Mouse (Mus musculus): Measurements from ENCODE around the gene Bard1. TPM values are rescaled to one million over a fixed set of nuclear protein-coding genes. Genes with fewer than 3 reads are reported as not detected.

The Bard1 gene
- polyA plus RNA-seq, 1 experiment from 2014 or later: 1.1 TPM

- 89% methylated on average over 5 of the region's 5 CpGs for WGBS
- H3K4me3 ChIP-seq (ENCODE audit: low read depth, low read length): no peak overlapping the region
- no peak for ATAC-seq
These were observed 80.2 kb downstream of the Bard1 start for GRCm38 (mm10) chr1:71022766-71023165.

GRCm38 (mm10) chr1:71014345-71014744 is 88.6 kb downstream of the Bard1 start:
- H3K9ac ChIP-seq (ENCODE audit: low read length): no peak overlapping the region
- no peak overlapping the region for H3K27ac ChIP-seq (ENCODE audit: low read depth, low read length)
- H3K9me3 ChIP-seq (replicated peaks; ENCODE audit: control insufficient read depth, low read length): no peaks in the 10 kb centered on the region
- H3K4me2 ChIP-seq (ENCODE audit: low read length): no peak overlapping the region
- H3K36me3 ChIP-seq (ENCODE audit: control insufficient read depth, insufficient read depth, low read length): no peaks in the 10 kb centered on the region
- ATAC-seq: no peak
- no peak overlapping the region for H3K4me3 ChIP-seq (ENCODE audit: low read depth, low read length)
- H3K4me1 ChIP-seq (ENCODE audit: control insufficient read depth, insufficient read depth, low read length): no peaks in the 10 kb centered on the region
- H3K27me3 ChIP-seq (replicated peaks; ENCODE audit: control insufficient read depth, insufficient read depth, low read length): no peaks in the 10 kb centered on the region
- DNase-seq (ENCODE audit: low spot score): no peak

More at GRCm38 (mm10) chr1:71022766-71023165, 80.2 kb downstream of the Bard1 start:
- no peaks in the 10 kb centered on the region for H3K4me1 ChIP-seq (ENCODE audit: control insufficient read depth, insufficient read depth, low read length)
- H3K4me2 ChIP-seq (ENCODE audit: low read length): no peak overlapping the region
- no peak overlapping the region for H3K9ac ChIP-seq (ENCODE audit: low read length)
- H3K9me3 ChIP-seq (replicated peaks; ENCODE audit: control insufficient read depth, low read length): no peaks in the 10 kb centered on the region
- peaks cover 3% of the 10 kb centered on the region; the same call in 1 of the 2 replicates for H3K36me3 ChIP-seq (ENCODE audit: control insufficient read depth, insufficient read depth, low read length)
- DNase-seq (ENCODE audit: low spot score): no peak
- no peak overlapping the region for H3K27ac ChIP-seq (ENCODE audit: low read depth, low read length)
- H3K27me3 ChIP-seq (replicated peaks; ENCODE audit: control insufficient read depth, insufficient read depth, low read length): no peaks in the 10 kb centered on the region

- no peaks in the 10 kb centered on the region for H3K27me3 ChIP-seq (replicated peaks; ENCODE audit: control insufficient read depth, insufficient read depth, low read length)
- H3K4me2 ChIP-seq (ENCODE audit: low read length): no peak overlapping the region
- H3K9ac ChIP-seq (ENCODE audit: low read length): no peak overlapping the region
- H3K36me3 ChIP-seq (ENCODE audit: control insufficient read depth, insufficient read depth, low read length): no peaks in the 10 kb centered on the region
- no peak overlapping the region for H3K27ac ChIP-seq (ENCODE audit: low read depth, low read length)
- ATAC-seq (no peak), DNase-seq (ENCODE audit: low spot score) (no peak)
- H3K4me1 ChIP-seq (ENCODE audit: control insufficient read depth, insufficient read depth, low read length): no peaks in the 10 kb centered on the region
- no peaks in the 10 kb centered on the region for H3K9me3 ChIP-seq (replicated peaks; ENCODE audit: control insufficient read depth, low read length)
- H3K4me3 ChIP-seq (ENCODE audit: low read depth, low read length): no peak overlapping the region
- 94% methylated on average over 6 of the region's 6 CpGs for WGBS
These were observed 96.9 kb downstream of the Bard1 start for GRCm38 (mm10) chr1:71005998-71006397.

GRCm38 (mm10) chr1:71004177-71004576 is 98.8 kb downstream of the Bard1 start:
- H3K4me1 ChIP-seq (ENCODE audit: control insufficient read depth, insufficient read depth, low read length): no peaks in the 10 kb centered on the region
- H3K36me3 ChIP-seq (ENCODE audit: control insufficient read depth, insufficient read depth, low read length): no peaks in the 10 kb centered on the region
- no peak overlapping the region for H3K9ac ChIP-seq (ENCODE audit: low read length)
- H3K27ac ChIP-seq (ENCODE audit: low read depth, low read length): no peak overlapping the region
- H3K9me3 ChIP-seq (replicated peaks; ENCODE audit: control insufficient read depth, low read length): no peaks in the 10 kb centered on the region
- DNase-seq (ENCODE audit: low spot score) (no peak), ATAC-seq (no peak)
- no peak overlapping the region for H3K4me2 ChIP-seq (ENCODE audit: low read length)
- WGBS: 70% methylated on average over 1 of the region's 1 CpGs
- H3K27me3 ChIP-seq (replicated peaks; ENCODE audit: control insufficient read depth, insufficient read depth, low read length): no peaks in the 10 kb centered on the region
- no peak overlapping the region for H3K4me3 ChIP-seq (ENCODE audit: low read depth, low read length)

- no peak for ATAC-seq
- Histone ChIP-seq H3K27me3 (replicated peaks; ENCODE audit: control insufficient read depth, insufficient read depth, low read length) (no peaks in the 10 kb centered on the region), H3K4me1 (ENCODE audit: control insufficient read depth, insufficient read depth, low read length) (no peaks in the 10 kb centered on the region), H3K27ac (ENCODE audit: low read depth, low read length) (no peak overlapping the region), H3K9me3 (replicated peaks; ENCODE audit: control insufficient read depth, low read length) (no peaks in the 10 kb centered on the region), H3K4me2 (ENCODE audit: low read length) (no peak overlapping the region), H3K4me3 (ENCODE audit: low read depth, low read length) (no peak overlapping the region), H3K9ac (ENCODE audit: low read length) (no peak overlapping the region), H3K36me3 (ENCODE audit: control insufficient read depth, insufficient read depth, low read length) (no peaks in the 10 kb centered on the region)
- DNase-seq (ENCODE audit: low spot score): no peak
- WGBS: 92% methylated on average over 1 of the region's 1 CpGs
These were observed 99.2 kb downstream of the Bard1 start for GRCm38 (mm10) chr1:71003741-71004140.

- Histone ChIP-seq H3K36me3 (ENCODE audit: control insufficient read depth, insufficient read depth, low read length) (no peaks in the 10 kb centered on the region), H3K27me3 (replicated peaks; ENCODE audit: control insufficient read depth, insufficient read depth, low read length) (no peaks in the 10 kb centered on the region), H3K9ac (ENCODE audit: low read length) (no peak overlapping the region), H3K27ac (ENCODE audit: low read depth, low read length) (0 out of 2 replicates have a peak overlapping the region, but pooled peaks have one; percentile 9), H3K4me1 (ENCODE audit: control insufficient read depth, insufficient read depth, low read length) (no peaks in the 10 kb centered on the region), H3K4me3 (ENCODE audit: low read depth, low read length) (no peak overlapping the region), H3K4me2 (ENCODE audit: low read length) (no peak overlapping the region), H3K9me3 (replicated peaks; ENCODE audit: control insufficient read depth, low read length) (no peaks in the 10 kb centered on the region)
- WGBS: 67% methylated on average over 10 of the region's 10 CpGs
- peak; percentile 46 for ATAC-seq
- peak; percentile 48 for DNase-seq (ENCODE audit: low spot score)
These were observed 105.5 kb downstream of the Bard1 start for GRCm38 (mm10) chr1:70997377-70997993.

GRCm38 (mm10) chr1:70996766-70997165 is 106.2 kb downstream of the Bard1 start:
- DNase-seq (ENCODE audit: low spot score) (no peak), ATAC-seq (no peak)
- 74% methylated on average over 3 of the region's 3 CpGs for WGBS
- no peaks in the 10 kb centered on the region for H3K36me3 ChIP-seq (ENCODE audit: control insufficient read depth, insufficient read depth, low read length)
- no peaks in the 10 kb centered on the region for H3K9me3 ChIP-seq (replicated peaks; ENCODE audit: control insufficient read depth, low read length)
- H3K4me3 ChIP-seq (ENCODE audit: low read depth, low read length): no peak overlapping the region
- no peaks in the 10 kb centered on the region for H3K27me3 ChIP-seq (replicated peaks; ENCODE audit: control insufficient read depth, insufficient read depth, low read length)
- no peak overlapping the region for H3K27ac ChIP-seq (ENCODE audit: low read depth, low read length)
- no peak overlapping the region for H3K4me2 ChIP-seq (ENCODE audit: low read length)
- H3K9ac ChIP-seq (ENCODE audit: low read length): no peak overlapping the region
- no peaks in the 10 kb centered on the region for H3K4me1 ChIP-seq (ENCODE audit: control insufficient read depth, insufficient read depth, low read length)

Data from forebrain, embryonic 14.5 days (tissue).